Comparison of ENCODE assay signal across 10 mouse cellular contexts in genomic region chr12:59798051-59798450, GRCm38 (mm10).
DNase-seq lines count a peak whose midpoint lies in the region; TF ChIP-seq lines count a peak whose summit lies in the region.
"Had no signal": no experiment of that assay in that cellular context is flagged by ENCODE, and none has a peak within 500 bp of the region (broad histone marks: within the 10 kb centered on the region; RNA-seq: fewer than 3 reads in every experiment).

No protein-coding gene starts in this region.

- peak; percentile 72 for TF ChIP-seq CTCF in left cerebral cortex, adult 2 months (IDR thresholded peaks at IDR 0.05)

- DNase-seq in cerebellum, postnatal 10 days: peak; percentile 53 to 60
- DNase-seq in cerebellum, adult 18-20 months: no peak
- peak; percentile 48 for DNase-seq in testis, postnatal 10 days (ENCODE audit: low spot score)
- DNase-seq in testis, postnatal 14 days (ENCODE audit: low spot score): no peak
- peak; percentile 61 to 65 for DNase-seq in left cerebral cortex, adult 2 months (ENCODE audit: extremely low spot score in 1 of 2, low spot score in 2 of 2)
- peak; percentile 47 for DNase-seq in right cerebral cortex, postnatal 25 days
- no peak for DNase-seq in ovary, adult 18-20 months (ENCODE audit: low spot score)
- no peak for DNase-seq in heart, adult 18-20 months

- no peak overlapping the region for H3K4me3 ChIP-seq in left cerebral cortex, adult 2 months
- H3K4me3 ChIP-seq: embryonic facial prominence, embryonic 13.5 days; limb, embryonic 13.5 days had no signal

- H3K27ac ChIP-seq in left cerebral cortex, adult 2 months: no peak overlapping the region; the same call in 1 of the 2 replicates
- H3K27ac ChIP-seq: embryonic facial prominence, embryonic 13.5 days; limb, embryonic 13.5 days had no signal

- intact Hi-C loops in left cerebral cortex, adult 2 months (cut with DNase I): loop anchor here (5.0 to 10.0 kb wide), 3 partner anchors 176 to 1724 kb away; partner anchors contain the start of gene Lrfn5

Comparison
In these comparisons a context has a peak if more than half of its experiments do, and no peak if none do; other contexts are left out.
1. DNase-seq: peak in cerebellum, postnatal 10 days (2 of 2), testis, postnatal 10 days (single experiment), left cerebral cortex, adult 2 months (2 of 2) and right cerebral cortex, postnatal 25 days (single experiment); none in cerebellum, adult 18-20 months (0 of 2), testis, postnatal 14 days (single experiment), ovary, adult 18-20 months (single experiment) and heart, adult 18-20 months (0 of 2).